In genomic region chr19:29291532-29291931, GRCm38 (mm10) we compare ENCODE assay signal across 18 mouse cellular contexts. TPM values are rescaled to one million over a fixed set of nuclear protein-coding genes. Genes with fewer than 3 reads are reported as not detected.
"Had no signal": no experiment of that assay in that cellular context is flagged by ENCODE, and none has a peak within 500 bp of the region (broad histone marks: within the 10 kb centered on the region; RNA-seq: fewer than 3 reads in every experiment).

No protein-coding gene starts in this region.

- H3K27me3 ChIP-seq: liver, embryonic 13.5 days; neural tube, embryonic 12.5 days; neural tube, embryonic 15.5 days had no signal

- DNase-seq: kidney, adult 2 months; kidney, postnatal 25 days; liver, embryonic 13.5 days; lung, embryonic 14.5 days; lung, postnatal 4 days; midbrain, embryonic 14.5 days; right cerebral cortex, adult 18-20 months; right cerebral cortex, postnatal 14 days; right cerebral cortex, postnatal 4 days; thymus, postnatal 36 days had no signal

- H3K9me3 ChIP-seq: liver, embryonic 13.5 days; neural tube, embryonic 12.5 days; neural tube, embryonic 15.5 days had no signal

- H3K4me1 ChIP-seq: liver, embryonic 13.5 days; neural tube, embryonic 12.5 days; neural tube, embryonic 15.5 days had no signal

- H3K4me3 ChIP-seq: liver, embryonic 13.5 days; neural tube, embryonic 12.5 days; neural tube, embryonic 15.5 days had no signal

- H3K9ac ChIP-seq: liver, embryonic 13.5 days; lung, embryonic 14.5 days; neural tube, embryonic 12.5 days; neural tube, embryonic 15.5 days had no signal

- H3K27ac ChIP-seq: kidney, postnatal 0 days; liver, embryonic 13.5 days; neural tube, embryonic 12.5 days; neural tube, embryonic 15.5 days had no signal

- H3K4me2 ChIP-seq: liver, embryonic 13.5 days; lung, embryonic 14.5 days; midbrain, embryonic 11.5 days; neural tube, embryonic 12.5 days; neural tube, embryonic 15.5 days had no signal

RNA-seq across cellular contexts. Expression of gene Rln1, which starts 42.9 kb away (rescaled TPM):
- polyA plus RNA-seq: kidney, embryonic 14.5 days; limb, embryonic 11.5 days; liver, adult 2 months; liver, embryonic 13.5 days; liver, embryonic 16.5 days; lung, embryonic 14.5 days had no signal
